Mouse (Mus musculus): ENCODE results near the gene Tmcc2. TPM values are rescaled to one million over a fixed set of nuclear protein-coding genes. Genes with fewer than 3 reads are reported as not detected.

Tmcc2 gene
- total RNA-seq, 2 experiments from 2014 or later, result 14.7 to 16.4 TPM

- DNase-seq, result no peak
Observed at GRCm38 (mm10) chr1:132392872-132393271, 1.8 kb upstream of the Tmcc2 start.

GRCm38 (mm10) chr1:132391580-132392022, 520 bp upstream of the Tmcc2 start:
- intact Hi-C loops (cut with DNase I), result loop anchor here (2.0 kb wide), 1 partner anchor 25 kb away; the partner anchor contains the start of gene Dstyk
- DNase-seq, result peak; percentile 75 to 78

More at GRCm38 (mm10) chr1:132392872-132393271, 1.8 kb upstream of the Tmcc2 start:
- intact Hi-C loops (cut with DNase I), result no loop called here

DNA sequence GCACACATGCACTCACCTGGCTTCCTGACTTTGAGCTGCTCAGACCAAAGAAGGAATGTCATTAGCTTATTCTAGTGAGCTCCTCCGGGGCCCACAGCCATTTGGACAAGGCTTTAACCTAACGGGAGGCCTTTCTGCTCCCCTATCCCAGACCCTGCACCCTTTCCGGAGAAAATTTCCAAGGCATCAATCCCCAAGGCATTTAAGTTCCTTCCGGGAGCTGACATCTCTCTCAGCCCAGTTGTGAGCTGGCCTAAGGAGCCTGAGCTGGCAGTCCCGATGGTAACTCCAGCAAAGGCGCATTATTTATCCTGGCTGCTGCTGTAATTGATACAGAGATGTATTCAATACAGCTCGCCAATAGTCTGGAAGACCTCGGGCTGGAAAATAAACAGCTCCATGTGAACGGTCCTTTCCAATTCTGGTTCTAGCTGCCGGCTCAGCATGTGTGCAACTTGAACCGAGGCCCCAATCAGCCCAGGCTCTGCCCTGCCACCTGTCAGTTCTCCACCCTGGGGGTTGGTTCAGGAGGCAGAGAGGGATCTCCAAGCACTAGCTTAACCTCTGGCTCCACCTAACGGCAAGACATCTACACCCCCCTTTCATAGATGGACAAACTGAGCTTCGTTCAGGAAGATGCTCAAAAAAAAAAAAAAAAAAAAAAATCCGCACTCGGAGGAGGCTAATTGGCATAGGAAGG, 1.0 kb downstream of the Tmcc2 start:
- DNase-seq, result peak in 1 of 2 experiments; percentile 67

DNA sequence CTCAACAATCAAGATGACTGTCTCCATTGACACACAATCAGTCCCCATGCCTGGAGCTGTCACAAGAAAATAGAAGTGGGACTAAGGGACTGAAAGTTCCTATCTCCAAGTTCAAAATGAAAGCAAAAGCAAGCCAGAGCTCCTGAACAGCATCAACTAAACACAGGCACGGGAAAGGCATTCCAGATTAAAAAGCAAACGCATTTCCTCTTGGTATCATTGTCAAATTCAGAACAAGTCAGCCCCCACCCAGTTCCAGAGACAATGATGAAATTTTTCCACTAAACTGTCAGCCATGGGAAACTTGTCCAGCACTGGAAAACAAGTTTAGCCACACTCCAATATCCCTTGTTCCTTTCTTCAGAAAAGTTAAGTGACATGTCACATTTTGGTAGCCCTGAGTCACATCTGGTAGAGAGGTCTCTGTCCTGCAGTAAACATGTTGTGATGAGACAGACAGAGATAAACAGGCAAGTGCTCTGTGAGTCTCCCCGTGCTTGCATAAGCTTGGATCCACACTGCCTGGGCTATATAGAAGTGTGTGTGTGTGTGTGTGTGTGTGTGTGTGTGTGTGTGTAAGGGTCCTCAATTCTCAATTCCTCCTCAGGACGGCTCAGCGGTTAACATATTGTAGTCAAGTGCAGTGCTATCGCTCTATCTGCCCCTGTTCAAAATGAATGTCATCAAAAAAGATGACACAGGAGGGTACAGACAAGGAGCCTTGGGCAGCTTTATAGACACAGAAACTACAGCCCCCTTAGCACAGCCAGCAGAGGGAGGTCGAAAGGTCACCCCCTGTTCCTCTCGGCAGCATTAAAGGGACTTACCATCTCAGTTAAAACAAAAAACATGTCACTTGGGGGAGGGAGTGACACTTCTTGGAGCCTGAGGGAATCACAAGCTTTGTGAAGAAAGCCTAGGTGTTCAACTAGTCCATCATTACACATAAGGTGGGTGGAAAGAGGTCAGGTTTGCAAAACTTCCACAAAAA, 2.0 kb downstream of the Tmcc2 start:
- intact Hi-C loops (cut with DNase I), result no loop called here
- DNase-seq, result peak in 1 of 2 experiments; percentile 60

More for the DNA sequence above, 1.0 kb downstream of the Tmcc2 start:
- intact Hi-C loops (cut with DNase I), result loop anchor here (1.0 to 2.0 kb wide), 2 partner anchors 23 to 27 kb away; partner anchors contain the start of gene Dstyk

- peak in 1 of 2 experiments; percentile 49 for DNase-seq
- intact Hi-C loops (cut with DNase I), result no loop called here
Observed at GRCm38 (mm10) chr1:132387943-132388342, 3.1 kb downstream of the Tmcc2 start.

GRCm38 (mm10) chr1:132386266-132386665, 4.8 kb downstream of the Tmcc2 start:
- intact Hi-C loops (cut with DNase I), result no loop called here
- no peak for DNase-seq

DNA sequence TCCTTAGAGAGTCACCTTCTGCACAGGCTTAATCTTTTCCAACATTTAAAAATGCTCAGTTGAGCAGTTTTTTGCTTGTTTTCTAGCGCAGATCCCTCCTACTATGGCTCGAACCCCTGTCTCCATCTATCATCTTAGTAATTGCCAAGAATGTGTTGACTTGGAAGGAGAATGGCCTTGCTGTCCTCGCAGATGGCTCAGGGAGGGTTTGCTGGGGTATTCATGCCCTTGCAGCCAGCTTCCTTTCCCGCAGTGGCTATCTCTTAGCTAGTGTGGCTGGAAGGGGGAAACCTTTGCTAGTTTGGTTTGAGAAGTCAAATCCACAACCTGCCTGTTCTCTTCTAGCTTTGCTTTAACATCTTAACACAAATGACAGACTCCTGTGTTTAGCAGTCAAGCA, 5.4 kb downstream of the Tmcc2 start:
- DNase-seq, result no peak
- intact Hi-C loops (cut with DNase I), result no loop called here

DNA sequence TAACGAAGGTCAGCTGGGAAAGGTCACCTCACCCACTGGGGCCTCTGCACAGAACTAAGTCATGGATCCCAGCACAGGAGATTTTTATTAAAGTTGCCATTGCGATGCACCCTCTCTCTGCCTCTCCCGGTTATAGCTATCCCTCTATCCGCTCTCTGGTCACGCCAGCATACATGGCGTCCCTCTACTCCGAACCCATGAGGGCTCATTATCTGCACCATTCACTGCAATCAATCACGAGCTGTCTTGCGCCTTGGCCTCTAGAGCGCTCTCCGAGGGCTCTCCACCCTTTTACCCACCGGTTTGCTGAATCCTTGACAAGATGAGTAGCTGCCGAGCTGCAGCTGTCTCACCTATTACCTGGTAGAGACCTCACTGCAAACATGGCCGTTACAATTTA, 5.8 kb downstream of the Tmcc2 start:
- intact Hi-C loops (cut with DNase I), result no loop called here
- no peak for DNase-seq

DNA sequence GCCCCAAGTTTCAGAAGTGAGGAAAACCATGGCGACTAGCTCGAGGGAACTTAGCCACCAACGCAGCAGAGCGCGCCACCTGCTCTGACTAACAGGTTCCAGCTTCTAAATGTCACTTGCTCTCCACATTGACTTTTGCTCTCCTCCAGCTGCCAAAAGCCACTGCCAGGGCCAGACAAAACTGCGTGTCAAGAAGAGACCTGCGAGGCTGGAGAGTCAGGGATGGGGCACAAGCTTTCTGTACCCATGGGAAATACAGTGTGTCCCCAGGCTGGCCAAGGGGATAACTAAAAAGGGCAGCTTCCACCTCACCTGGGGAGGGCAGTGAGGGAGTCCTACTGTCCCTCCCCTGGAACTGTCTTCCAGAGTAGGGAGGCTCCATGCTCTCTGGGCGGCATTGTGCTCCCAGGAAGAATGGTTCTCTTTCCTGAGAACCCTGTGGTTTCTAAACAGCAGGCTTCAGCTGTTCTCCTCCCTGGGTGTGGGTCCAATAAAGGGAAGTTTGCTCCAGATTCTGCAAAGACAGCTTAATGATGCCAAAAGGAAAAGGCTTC, 7.0 kb downstream of the Tmcc2 start:
- intact Hi-C loops (cut with DNase I), result no loop called here
- DNase-seq, result peak; percentile 68 to 69

DNA sequence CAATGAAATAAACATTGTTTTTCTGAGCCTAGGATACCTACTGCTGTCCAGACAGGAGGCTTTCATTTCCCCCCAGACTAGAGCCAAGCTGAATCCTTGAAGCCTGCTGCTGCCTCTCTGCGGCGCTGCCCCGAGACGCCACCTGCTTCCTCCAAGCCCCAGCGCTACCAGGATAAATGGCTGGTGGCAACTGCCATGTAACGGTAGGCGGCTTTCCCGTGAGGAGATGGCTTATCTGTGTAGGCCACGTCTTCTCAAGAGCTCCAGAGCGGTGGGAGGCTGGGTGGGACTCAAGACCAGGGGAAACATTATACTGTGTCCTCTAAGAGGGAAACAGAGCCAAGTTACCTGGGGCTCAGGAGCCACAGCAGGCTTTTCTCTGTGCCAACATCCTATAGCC, 9.2 kb downstream of the Tmcc2 start:
- intact Hi-C loops (cut with DNase I), result no loop called here
- DNase-seq, result no peak

DNA sequence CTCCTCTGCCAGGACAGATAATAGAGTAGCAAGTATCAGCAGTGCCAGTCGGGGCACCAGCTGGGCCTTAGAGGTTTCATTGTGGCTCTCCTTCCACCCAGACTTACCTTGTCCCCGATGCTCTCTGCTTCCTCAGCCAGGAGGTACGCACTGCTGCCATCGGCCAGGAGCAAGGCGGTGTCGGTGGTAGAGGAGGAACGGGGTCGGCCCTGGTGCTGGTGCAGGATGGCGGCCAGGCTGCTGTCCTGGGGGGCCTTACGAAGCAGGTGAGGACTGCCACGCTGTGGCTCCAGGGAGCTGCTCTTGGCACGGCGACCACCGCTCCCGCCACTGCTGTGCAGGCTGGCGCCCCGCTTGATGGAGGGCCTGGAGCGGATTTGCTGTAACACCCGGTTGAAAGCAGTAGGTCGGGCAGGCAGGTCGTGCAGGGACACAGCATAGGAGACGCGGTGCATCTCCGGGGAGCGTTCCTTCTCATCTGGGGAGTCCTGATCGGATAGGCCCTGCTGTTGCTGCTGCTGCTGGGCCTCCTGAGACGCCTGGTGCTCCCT, 10.5 kb downstream of the Tmcc2 start:
- intact Hi-C loops (cut with DNase I), result no loop called here

DNA sequence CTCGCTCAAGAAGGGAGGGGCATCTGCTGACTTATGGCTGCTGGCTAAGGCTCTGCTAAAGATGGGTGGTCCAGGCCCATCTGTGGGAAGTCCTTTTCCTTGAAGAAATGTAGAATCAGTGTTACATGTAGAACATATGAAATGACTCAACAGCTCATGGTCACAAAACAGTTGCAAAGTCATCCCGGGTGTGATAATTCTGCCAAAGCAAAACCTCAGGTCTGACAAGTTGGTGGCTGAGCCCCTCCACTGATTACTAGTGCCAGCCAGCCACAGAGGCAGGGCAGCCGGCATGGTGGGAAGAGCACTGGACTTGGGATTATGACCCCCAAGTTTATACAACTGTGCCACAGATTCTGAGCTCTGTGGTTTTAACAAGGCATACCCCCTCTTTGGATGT, 13.3 kb downstream of the Tmcc2 start:
- DNase-seq, result no peak
- intact Hi-C loops (cut with DNase I), result no loop called here

More for the DNA sequence above, 10.5 kb downstream of the Tmcc2 start:
- no peak for DNase-seq

DNA sequence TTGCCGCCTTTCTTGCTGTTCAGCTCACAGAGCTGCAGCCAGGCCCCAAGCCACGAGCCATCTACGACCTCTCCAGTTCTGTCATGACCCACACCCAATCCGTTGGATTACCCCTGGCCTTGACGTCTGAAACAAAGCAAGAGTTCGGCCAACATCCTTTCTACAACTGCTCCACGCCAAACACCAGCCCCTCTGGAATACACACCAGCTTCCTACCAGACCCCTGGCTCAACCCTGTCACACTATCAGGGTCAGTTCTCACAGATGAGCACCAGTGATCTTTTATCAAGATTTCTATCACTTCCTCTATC, 14.1 kb downstream of the Tmcc2 start:
- DNase-seq, result peak; percentile 53 to 59
- intact Hi-C loops (cut with DNase I), result no loop called here

GRCm38 (mm10) chr1:132376211-132377054, 14.6 kb downstream of the Tmcc2 start:
- intact Hi-C loops (cut with DNase I), result no loop called here
- peak in 1 of 2 experiments; percentile 56 for DNase-seq

- intact Hi-C loops (cut with DNase I), result no loop called here
Observed at GRCm38 (mm10) chr1:132375256-132375655, 15.8 kb downstream of the Tmcc2 start.

GRCm38 (mm10) chr1:132374873-132375244, 16.2 kb downstream of the Tmcc2 start:
- no peak for DNase-seq
- intact Hi-C loops (cut with DNase I), result no loop called here

More at GRCm38 (mm10) chr1:132375256-132375655, 15.8 kb downstream of the Tmcc2 start:
- DNase-seq, result no peak

GRCm38 (mm10) chr1:132374140-132374872, 16.8 kb downstream of the Tmcc2 start:
- DNase-seq, result peak; percentile 62 to 63
- intact Hi-C loops (cut with DNase I), result no loop called here

- intact Hi-C loops (cut with DNase I), result no loop called here
- no peak for DNase-seq
Observed at GRCm38 (mm10) chr1:132372896-132373534, 18.1 kb downstream of the Tmcc2 start.

- no peak for DNase-seq
- intact Hi-C loops (cut with DNase I), result no loop called here
Observed at GRCm38 (mm10) chr1:132372354-132372753, 18.7 kb downstream of the Tmcc2 start.

Measured in heart, postnatal 10 days (tissue).